Mouse (Mus musculus): ENCODE data around the gene Plekho2. TPM values are rescaled to one million over a fixed set of nuclear protein-coding genes. Genes with fewer than 3 reads are reported as not detected.

Plekho2 gene
- total and polyA plus RNA-seq, 3 experiments, result 7.6 to 12.9 TPM; not detected in 1

DNA sequence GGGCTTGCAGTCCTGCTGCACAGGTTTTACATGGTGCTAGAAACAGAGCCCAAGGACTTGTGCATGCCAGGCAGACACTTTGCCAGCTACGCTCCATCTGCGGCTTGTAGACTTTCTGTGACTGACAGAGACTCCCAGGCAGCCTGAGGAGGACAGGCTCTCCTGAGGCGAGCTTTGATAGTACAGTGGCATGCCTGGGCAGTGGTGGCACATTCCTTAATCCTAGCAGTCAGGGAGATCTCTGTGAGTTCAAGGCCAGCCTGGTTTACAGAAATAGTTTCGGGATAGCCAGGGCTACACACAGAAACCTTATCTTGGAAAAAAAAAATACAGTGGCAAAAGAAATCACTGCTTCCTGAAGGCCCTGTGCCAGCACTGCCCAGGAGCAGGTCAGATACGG is 32.7 kb downstream of the Plekho2 start:
- Histone ChIP-seq H3K36me3 (ENCODE audit: control insufficient read depth in 1 of 2, insufficient read depth in 2 of 2, low read length in 2 of 2) (peaks cover 0 to 41% of the 10 kb centered on the region in 2 experiments; a peak in 2 of 4 replicates), H3K9ac (ENCODE audit: control insufficient read depth, low read depth, low read length, poor library complexity, severe bottlenecking) (no peak overlapping the region), H3K27me3 (ENCODE audit: control insufficient read depth in 1 of 2, insufficient read depth in 2 of 2, low read length in 2 of 2) (no peaks in the 10 kb centered on the region), H3K9me3 (replicated peaks; ENCODE audit: insufficient read depth, low read length) (no peaks in the 10 kb centered on the region), H3K4me1 (ENCODE audit: control insufficient read depth in 1 of 2, insufficient read depth in 2 of 2, low read length in 2 of 2) (peaks cover 17 to 50% of the 10 kb centered on the region in 2 experiments), H3K4me3 (ENCODE audit: control insufficient read depth in 1 of 2, insufficient read depth in 1 of 2, low read depth in 2 of 2, low read length in 2 of 2) (no peak overlapping the region), H3K27ac (ENCODE audit: control insufficient read depth, low read depth, low read length) (no peak overlapping the region), H3K79me2 (ENCODE audit: control insufficient read depth, insufficient read depth, low read length, poor library complexity) (no peaks in the 10 kb centered on the region)
- no peak for TF ChIP-seq ZKSCAN1 (IDR thresholded peaks at IDR 0.05; ENCODE audit: low read depth, low read length)
- no peak for TF ChIP-seq USF1 (IDR thresholded peaks at IDR 0.05; ENCODE audit: low read depth, low read length)
- TF ChIP-seq MAFK (IDR thresholded peaks at IDR 0.05; ENCODE audit: borderline replicate concordance, low read depth, low read length), result no peak
- no peak for TF ChIP-seq HCFC1 (IDR thresholded peaks at IDR 0.05; ENCODE audit: low read depth, low read length)
- no peak for TF ChIP-seq EP300 (IDR thresholded peaks at IDR 0.05; ENCODE audit: low read depth in 1 of 2, low read length in 2 of 2)
- TF ChIP-seq TBP (IDR thresholded peaks at IDR 0.05; ENCODE audit: low read depth, low read length), result no peak
- no peak for TF ChIP-seq CTCF (IDR thresholded peaks at IDR 0.05 in 2 of 3, conservative IDR thresholded peaks at IDR 0.05 in 1 of 3; ENCODE audit: control insufficient read depth in 1 of 3, insufficient read depth in 1 of 3, low read depth in 2 of 3, low read length in 3 of 3, poor library complexity in 1 of 3, severe bottlenecking in 1 of 3)
- no peak for TF ChIP-seq MYC (IDR thresholded peaks at IDR 0.05; ENCODE audit: low read depth, low read length)
- no peak for TF ChIP-seq TAL1 (IDR thresholded peaks at IDR 0.05; ENCODE audit: low read length)
- TF ChIP-seq SMC3 (IDR thresholded peaks at IDR 0.05; ENCODE audit: low read depth, low read length), result no peak
- TF ChIP-seq MYB (IDR thresholded peaks at IDR 0.05; ENCODE audit: low read depth, low read length), result no peak
- no peak for TF ChIP-seq ZMIZ1 (IDR thresholded peaks at IDR 0.05; ENCODE audit: low read depth, low read length)
- TF ChIP-seq UBTF (IDR thresholded peaks at IDR 0.05; ENCODE audit: borderline replicate concordance, insufficient read depth, low read depth, low read length), result no peak
- TF ChIP-seq MEF2A (IDR thresholded peaks at IDR 0.05; ENCODE audit: extremely low read depth, insufficient replicate concordance, low read depth, low read length, poor library complexity, severe bottlenecking), result no peak
- DNase-seq (ENCODE audit: low read depth, low spot score), result no peak

GRCm38 (mm10) chr9:65546413-65546695 is 33.5 kb downstream of the Plekho2 start:
- peak overlapping the region; percentile 61 for H3K27ac ChIP-seq (ENCODE audit: control insufficient read depth, low read depth, low read length)
- H3K4me1 ChIP-seq (ENCODE audit: control insufficient read depth in 1 of 2, insufficient read depth in 2 of 2, low read length in 2 of 2), result peaks cover 16 to 42% of the 10 kb centered on the region in 2 experiments
- H3K36me3 ChIP-seq (ENCODE audit: control insufficient read depth in 1 of 2, insufficient read depth in 2 of 2, low read length in 2 of 2), result peaks cover 0 to 35% of the 10 kb centered on the region in 2 experiments; a peak in 2 of 4 replicates
- H3K79me2 ChIP-seq (ENCODE audit: control insufficient read depth, insufficient read depth, low read length, poor library complexity), result no peaks in the 10 kb centered on the region
- peak; percentile 77 for DNase-seq (ENCODE audit: low read depth, low spot score)
- no peaks in the 10 kb centered on the region for H3K27me3 ChIP-seq (ENCODE audit: control insufficient read depth in 1 of 2, insufficient read depth in 2 of 2, low read length in 2 of 2)
- peak; percentile 58 for TF ChIP-seq TAL1 (IDR thresholded peaks at IDR 0.05; ENCODE audit: low read length)
- no peak for TF ChIP-seq MYC (IDR thresholded peaks at IDR 0.05; ENCODE audit: low read depth, low read length)
- no peak for TF ChIP-seq USF1 (IDR thresholded peaks at IDR 0.05; ENCODE audit: low read depth, low read length)
- TF ChIP-seq JUND (IDR thresholded peaks at IDR 0.05; ENCODE audit: low read depth, low read length), result 0 out of 2 replicates have a peak, but pooled peaks have one; percentile 14
- peak; percentile 41; the same call in 1 of the 2 replicates for TF ChIP-seq ETS1 (IDR thresholded peaks at IDR 0.05; ENCODE audit: low read depth, low read length)
- H3K9me3 ChIP-seq (replicated peaks; ENCODE audit: insufficient read depth, low read length), result no peaks in the 10 kb centered on the region
- H3K9ac ChIP-seq (ENCODE audit: control insufficient read depth, low read depth, low read length, poor library complexity, severe bottlenecking), result peak overlapping the region; percentile 38
- 0 out of 4 replicates have a peak overlapping the region, but pooled peaks of 1 of the 2 experiments have one; percentile 7 for H3K4me3 ChIP-seq (ENCODE audit: control insufficient read depth in 1 of 2, insufficient read depth in 1 of 2, low read depth in 2 of 2, low read length in 2 of 2)

Data from MEL (cell line).